Mouse (Mus musculus) kidney, postnatal 0 days (tissue): ENCODE results near the gene 2200002D01Rik. TPM values are rescaled to one million over a fixed set of nuclear protein-coding genes. Genes with fewer than 3 reads are reported as not detected.
A peak's percentile ranks its signal among the peaks of the same experiment; 100 is the strongest.

Experiments
- ATAC-seq: fragments of 200-750 bp; cut with Nextera tagmentation; replicated peaks from 2 replicates; pipeline ENCODE4 v1.8.0; 2017; ENCODE audit warnings: low read depth, moderate number of reproducible peaks, moderate TSS enrichment, moderate library complexity; ENCODE audit not compliant: low FRiP score
- DNase-seq: peaks from one replicate; pipeline ENCODE4 v3.0.0-alpha.2; 2016; ENCODE audit warnings: low spot score
- H3K27ac ChIP-seq: fragments of 300-500 bp; sonication (generic); 2 replicates; pipeline ENCODE4 v1.5.1; 2014; ENCODE audit warnings: mild to moderate bottlenecking
- H3K27me3 ChIP-seq: fragments of 300-500 bp; sonication (generic); 2 replicates; pipeline ENCODE4 v1.6.1; 2014; ENCODE audit warnings: low read length, mixed read lengths; ENCODE audit not compliant: insufficient read depth
- H3K36me3 ChIP-seq: fragments of 300-500 bp; sonication (generic); 2 replicates; pipeline ENCODE4 v1.6.1; 2014; ENCODE audit warnings: low read length, mixed read lengths; ENCODE audit not compliant: insufficient read depth
- H3K4me1 ChIP-seq: fragments of 300-500 bp; sonication (generic); replicated peaks from 2 replicates; pipeline ENCODE4 v1.6.1; 2014; ENCODE audit warnings: antibody characterized with exemption, low read length, mixed read lengths; ENCODE audit not compliant: insufficient read depth
- H3K4me2 ChIP-seq: fragments of 300-500 bp; sonication (generic); 2 replicates; pipeline ENCODE4 v1.6.1; 2014; ENCODE audit warnings: mild to moderate bottlenecking, low read length, moderate library complexity, mixed read lengths
- H3K4me3 ChIP-seq: fragments of 300-500 bp; sonication (generic); replicated peaks from 2 replicates; pipeline ENCODE4 v1.5.1; 2014; ENCODE audit warnings: low read depth, low read length
- H3K9ac ChIP-seq: fragments of 300-500 bp; sonication (generic); 2 replicates; pipeline ENCODE4 v1.6.1; 2014; ENCODE audit warnings: low read depth, low read length
- H3K9me3 ChIP-seq: fragments of 300-500 bp; sonication (generic); replicated peaks from 2 replicates; pipeline ENCODE4 v1.6.1; 2016; ENCODE audit warnings: low read length, inconsistent platforms, mixed read lengths
- CTCF ChIP-seq: IDR thresholded peaks from 2 replicates; pipeline ENCODE4 v1.5.1; 2016; ENCODE audit warnings: antibody characterized with exemption, low read depth, mild to moderate bottlenecking, moderate library complexity
- WGBS: fragments of 180-500 bp; shearing (Covaris S2); extraction: QIAGEN DNeasy Blood & Tissue Kit; methylation state at CpG from one replicate; pipeline ENCODE4 v1.1.7; 2014; 5-methylcytosine and 5-hydroxymethylcytosine counted together
- polyA plus RNA-seq: library from polyadenylated mRNA; unstranded; fragments of >200 nt; fragmentation: Nextera tagmentation; extraction: Ambion mirVana; gene quantifications from 2 replicates; pipeline ENCODE4 v1.2.1, GENCODE M21; 2015

Gene 2200002D01Rik
- polyA plus RNA-seq, 1 experiment from 2014 or later = 23.7 TPM

DNA sequence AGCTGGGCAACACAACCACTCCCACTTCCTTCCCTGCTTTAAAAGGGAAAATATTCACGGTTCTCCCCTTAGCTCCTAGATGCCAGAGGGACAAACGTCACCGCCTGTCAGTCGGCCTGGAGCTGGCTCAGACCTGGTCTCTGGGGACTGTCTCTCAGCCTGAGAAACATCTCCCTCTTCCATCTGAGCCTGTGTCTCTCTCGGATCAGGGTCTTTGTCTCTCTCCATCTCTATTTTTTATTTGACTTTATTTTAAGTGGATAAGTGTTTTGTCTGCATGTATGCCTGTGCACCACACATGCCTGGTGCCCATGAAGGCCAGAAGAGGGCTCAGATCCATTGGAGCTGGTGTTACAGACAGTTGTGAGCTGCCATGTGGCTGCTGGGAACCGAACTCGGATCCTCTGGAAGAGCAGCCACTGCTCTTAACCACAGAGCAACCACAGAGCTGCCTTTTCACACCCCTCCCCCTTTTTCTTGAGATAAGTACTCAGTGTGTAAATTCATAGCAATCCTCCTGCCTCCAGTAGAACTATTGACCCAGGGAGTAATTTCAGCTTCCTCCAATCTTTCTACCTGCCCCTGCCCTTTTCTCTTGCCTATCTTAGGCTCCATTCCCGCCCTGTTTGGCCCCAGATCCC, 44.3 kb upstream of the 2200002D01Rik start:
- peak overlapping the region; percentile 77 for H3K27ac ChIP-seq
- 25% methylated on average over 8 of the region's 8 CpGs for WGBS
- no peaks in the 10 kb centered on the region for H3K9me3 ChIP-seq
- H3K4me1 ChIP-seq = peaks cover 26% of the 10 kb centered on the region
- H3K9ac ChIP-seq = no peak overlapping the region
- H3K27me3 ChIP-seq = no peaks in the 10 kb centered on the region
- no peak overlapping the region for H3K4me2 ChIP-seq
- ATAC-seq = no peak
- TF ChIP-seq CTCF = no peak
- no peak overlapping the region for H3K4me3 ChIP-seq
- no peaks in the 10 kb centered on the region for H3K36me3 ChIP-seq
- DNase-seq = no peak

DNA sequence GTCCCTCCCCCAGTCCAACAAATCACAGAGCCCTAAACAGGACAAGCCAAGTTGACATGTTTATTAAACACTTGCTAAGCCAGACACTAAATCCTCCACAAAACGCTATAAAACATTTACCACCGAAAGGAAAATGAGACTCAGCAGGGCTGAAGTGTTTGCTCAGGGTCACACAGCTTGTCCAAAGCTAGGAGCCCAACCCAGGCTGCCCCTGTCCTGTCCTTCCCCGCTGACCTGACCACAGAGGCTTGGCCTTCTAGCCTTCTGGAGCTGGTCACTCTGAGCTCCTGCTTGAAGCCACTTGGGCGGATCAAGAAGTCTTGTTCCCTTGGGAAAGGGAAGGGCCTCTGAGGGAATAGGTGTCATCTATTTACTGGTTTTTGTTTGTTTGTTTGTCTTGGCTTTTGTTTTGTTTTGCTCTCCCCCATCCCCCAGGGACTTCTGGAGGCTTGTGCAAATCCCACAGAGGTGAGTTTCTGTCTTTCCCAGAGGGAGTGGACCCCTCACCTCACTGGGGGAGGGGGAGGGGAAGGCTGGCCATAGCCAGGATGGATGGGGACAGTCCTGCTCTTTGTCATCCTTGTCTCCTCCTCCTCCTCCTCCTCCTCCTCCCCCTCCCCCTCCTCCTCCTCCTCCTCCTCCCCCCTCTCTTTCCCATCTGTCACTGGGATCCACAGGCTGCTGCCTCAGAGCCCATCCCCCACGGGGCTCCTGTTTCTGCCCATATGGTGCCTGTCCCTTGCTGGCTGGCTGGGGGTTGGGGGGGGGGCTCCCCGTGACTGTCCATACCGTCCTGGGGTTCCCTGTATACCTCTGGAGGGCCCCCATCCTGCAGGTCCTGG, 43.6 kb upstream of the 2200002D01Rik start:
- ATAC-seq (no peak), DNase-seq (peak; percentile 72)
- Histone ChIP-seq H3K27me3 (no peaks in the 10 kb centered on the region), H3K9ac (no peak overlapping the region), H3K36me3 (no peaks in the 10 kb centered on the region), H3K9me3 (no peaks in the 10 kb centered on the region), H3K4me3 (no peak overlapping the region), H3K4me2 (peak overlapping the region; percentile 88), H3K27ac (peak overlapping the region; percentile 77), H3K4me1 (peaks cover 26% of the 10 kb centered on the region)
- 25% methylated on average over 5 of the region's 7 CpGs for WGBS
- no peak for TF ChIP-seq CTCF

DNA sequence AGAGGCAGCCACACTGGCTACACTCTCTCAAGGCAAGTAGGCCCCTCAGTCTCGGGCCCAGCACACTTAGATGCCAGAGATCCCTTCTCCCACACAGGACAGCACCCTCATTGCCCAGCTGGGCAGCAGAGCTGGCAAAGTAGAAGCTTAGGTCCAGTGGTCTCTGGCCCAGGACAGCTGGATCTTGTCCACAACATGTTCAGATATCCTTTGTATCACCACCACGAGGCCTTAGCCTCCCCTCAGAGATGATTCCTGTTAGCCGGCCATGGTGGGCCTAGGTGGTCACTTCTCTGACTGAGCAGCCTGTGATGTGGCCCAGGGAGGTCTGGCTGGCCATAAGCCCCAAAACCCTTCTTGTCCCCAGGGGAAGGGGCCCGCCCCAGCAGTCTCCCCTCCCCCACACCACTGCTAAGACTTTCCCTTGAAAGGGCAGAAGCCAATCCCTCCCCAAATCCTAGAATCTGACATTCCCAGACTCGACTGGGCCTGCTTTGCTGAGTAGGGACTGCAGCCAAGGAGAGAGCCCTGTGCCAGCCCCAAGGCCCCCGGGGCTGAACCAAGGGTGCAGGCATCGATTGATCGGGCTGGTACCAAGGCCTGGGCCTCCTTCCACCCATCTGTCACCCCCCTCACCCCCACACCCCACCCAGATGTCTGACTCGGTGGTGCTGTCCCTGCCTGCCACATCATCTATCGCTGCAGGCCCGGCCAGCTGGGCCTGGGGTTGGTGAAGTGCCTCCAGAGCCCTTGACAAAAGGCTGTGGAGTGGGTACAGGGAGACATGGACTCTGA, 42.6 kb upstream of the 2200002D01Rik start:
- WGBS = 40% methylated on average over 11 of the region's 11 CpGs
- DNase-seq (no peak), ATAC-seq (no peak)
- H3K36me3 ChIP-seq = no peaks in the 10 kb centered on the region
- TF ChIP-seq CTCF = no peak
- peak overlapping the region; percentile 88 for H3K4me2 ChIP-seq
- no peak overlapping the region for H3K4me3 ChIP-seq
- no peak overlapping the region for H3K9ac ChIP-seq
- H3K9me3 ChIP-seq = no peaks in the 10 kb centered on the region
- H3K27ac ChIP-seq = peak overlapping the region; percentile 75
- H3K4me1 ChIP-seq = peaks cover 26% of the 10 kb centered on the region
- H3K27me3 ChIP-seq = no peaks in the 10 kb centered on the region

DNA sequence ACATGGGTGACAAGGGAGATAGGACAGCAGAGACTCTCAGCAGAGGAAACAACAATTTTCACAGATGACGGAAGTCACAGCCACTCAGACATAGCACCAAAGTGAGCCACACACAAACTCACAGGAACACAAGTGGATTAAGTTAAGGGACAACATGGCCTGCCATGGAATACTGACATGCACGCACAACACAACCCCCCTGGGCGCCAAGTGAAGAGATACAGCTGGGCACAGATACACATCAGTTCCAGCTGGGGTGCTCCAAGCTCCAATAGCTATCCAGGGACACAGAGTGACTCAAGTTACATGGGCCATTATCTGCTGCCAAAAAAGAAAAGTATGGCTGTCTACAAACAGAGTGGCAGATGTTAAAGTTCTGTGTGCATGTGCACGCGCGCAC, 41.6 kb upstream of the 2200002D01Rik start:
- no peak for ATAC-seq
- H3K9ac ChIP-seq = no peak overlapping the region; the same call in 1 of the 2 replicates
- WGBS = 52% methylated on average over 6 of the region's 6 CpGs
- peak; percentile 76 for DNase-seq
- no peaks in the 10 kb centered on the region for H3K27me3 ChIP-seq
- H3K9me3 ChIP-seq = no peaks in the 10 kb centered on the region
- no peaks in the 10 kb centered on the region for H3K36me3 ChIP-seq
- H3K27ac ChIP-seq = peak overlapping the region; percentile 75
- peaks cover 26% of the 10 kb centered on the region for H3K4me1 ChIP-seq
- peak overlapping the region; percentile 88 for H3K4me2 ChIP-seq
- peak overlapping the region; percentile 48 for H3K4me3 ChIP-seq
- no peak for TF ChIP-seq CTCF

DNA sequence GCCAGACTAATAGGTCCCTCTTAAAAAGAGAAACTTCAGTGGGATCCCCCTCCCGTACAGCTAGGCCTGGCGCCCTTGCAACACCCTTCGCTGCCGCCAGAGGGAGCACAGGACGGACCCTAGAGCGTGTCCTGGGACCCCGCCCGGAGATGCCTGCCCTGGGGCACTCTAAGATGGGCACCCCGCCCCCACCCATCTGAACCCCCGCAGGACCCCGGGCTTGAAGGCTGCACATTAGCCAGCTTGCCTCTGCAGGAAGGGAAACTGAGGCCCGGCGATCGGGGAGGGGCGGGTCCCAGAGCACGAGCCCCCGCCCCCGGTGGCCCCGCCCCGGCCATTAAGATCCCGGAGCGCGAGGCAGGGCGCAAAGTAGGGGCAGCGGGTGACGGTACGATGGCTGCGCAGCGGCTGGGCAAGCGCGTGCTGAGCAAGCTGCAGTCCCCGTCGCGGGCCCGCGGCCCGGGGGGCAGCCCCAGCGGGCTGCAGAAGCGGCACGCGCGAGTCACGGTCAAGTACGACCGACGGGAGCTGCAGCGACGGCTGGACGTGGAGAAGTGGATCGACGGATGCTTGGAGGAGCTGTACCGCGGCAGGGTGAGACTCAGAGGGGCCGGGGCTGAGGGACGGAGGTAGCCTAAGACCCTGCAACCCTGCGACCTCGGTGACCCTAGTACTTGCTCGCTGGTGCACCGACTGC, 40.8 kb upstream of the 2200002D01Rik start, which contains the start of gene Ppp1r14a:
TSS of gene Ppp1r14a (plus strand) at position 367 of the 697 bp plus-strand sequence.
- peak; percentile 79 for DNase-seq
- peak within 1 kb of the TSS; percentile 66 for H3K9ac ChIP-seq
- H3K4me3 ChIP-seq = peak within 1 kb of the TSS; percentile 48
- H3K4me2 ChIP-seq = peak within 1 kb of the TSS; percentile 88
- ATAC-seq = peak; percentile 40
- no peaks in the 10 kb centered on the region for H3K27me3 ChIP-seq
- no peaks in the 10 kb centered on the region for H3K36me3 ChIP-seq
- TF ChIP-seq CTCF = peak; percentile 81
- H3K9me3 ChIP-seq = no peaks in the 10 kb centered on the region
- H3K27ac ChIP-seq = peak within 1 kb of the TSS; percentile 75
- peaks cover 26% of the 10 kb centered on the region for H3K4me1 ChIP-seq
- WGBS = 1% methylated on average over 56 of the region's 59 CpGs
